Mouse (Mus musculus) adrenal gland, postnatal 14 days (tissue): Measurements from ENCODE around the gene Eif3d. TPM values are rescaled to one million over a fixed set of nuclear protein-coding genes. Genes with fewer than 3 reads are reported as not detected.

Source experiments
- DNase-seq: peaks from one replicate; pipeline ENCODE4 v3.0.0; 2021; ENCODE audit warnings: mixed read lengths
- total RNA-seq: library from RNA; stranded (reverse); gene quantifications from 2 replicates; pipeline ENCODE4 v1.2.3, GENCODE M21; 2021

The Eif3d gene
- total RNA-seq, 1 experiment from 2014 or later: 152 TPM

- no peak for DNase-seq
Observed at GRCm38 (mm10) chr15:77954362-77954761, 16.3 kb downstream of the Eif3d start.

DNA sequence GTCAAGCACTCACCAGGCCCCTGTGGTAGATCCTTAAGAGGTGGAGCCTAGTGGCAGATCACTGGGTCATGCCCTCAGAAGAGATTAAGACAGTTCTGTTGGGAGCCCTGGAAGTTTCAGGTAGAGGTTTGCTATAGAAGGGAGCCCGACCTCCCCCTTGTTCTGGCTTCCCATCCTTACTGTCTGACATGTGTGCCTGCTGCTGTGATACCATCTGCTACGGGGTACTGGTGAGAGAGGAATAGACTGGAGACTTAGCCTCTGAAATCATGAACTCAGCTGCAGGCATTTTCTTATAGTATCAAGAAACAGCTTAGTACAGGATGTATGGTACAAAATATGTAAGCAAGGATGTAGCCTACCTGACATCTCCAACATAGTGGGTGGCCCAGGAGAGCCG, 17.7 kb downstream of the Eif3d start:
- DNase-seq: no peak

DNA sequence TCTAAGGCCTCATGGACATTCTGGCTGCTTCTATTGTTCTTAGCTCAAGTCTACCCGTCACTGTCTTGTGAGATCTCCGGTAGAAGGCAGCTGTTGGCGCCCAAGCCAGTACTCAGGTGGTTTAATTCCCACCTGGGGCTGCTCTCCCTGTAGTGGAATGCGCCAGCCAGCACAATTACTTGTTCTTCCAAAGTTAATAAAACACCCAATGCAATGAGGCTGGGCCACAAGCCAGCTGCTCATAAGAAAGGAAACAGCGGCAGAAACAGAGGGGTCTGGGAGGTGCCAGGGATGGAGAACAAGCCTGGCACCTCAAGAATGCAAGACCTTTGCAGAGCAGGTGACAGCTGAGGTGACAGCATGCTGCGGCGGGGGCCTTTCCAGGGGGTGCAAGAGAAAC, 21.6 kb downstream of the Eif3d start:
- no peak for DNase-seq

- no peak for DNase-seq
Observed at GRCm38 (mm10) chr15:77945711-77946110, 24.9 kb downstream of the Eif3d start.

- no peak for DNase-seq
Observed at GRCm38 (mm10) chr15:77941563-77941962, 29.1 kb downstream of the Eif3d start.

DNA sequence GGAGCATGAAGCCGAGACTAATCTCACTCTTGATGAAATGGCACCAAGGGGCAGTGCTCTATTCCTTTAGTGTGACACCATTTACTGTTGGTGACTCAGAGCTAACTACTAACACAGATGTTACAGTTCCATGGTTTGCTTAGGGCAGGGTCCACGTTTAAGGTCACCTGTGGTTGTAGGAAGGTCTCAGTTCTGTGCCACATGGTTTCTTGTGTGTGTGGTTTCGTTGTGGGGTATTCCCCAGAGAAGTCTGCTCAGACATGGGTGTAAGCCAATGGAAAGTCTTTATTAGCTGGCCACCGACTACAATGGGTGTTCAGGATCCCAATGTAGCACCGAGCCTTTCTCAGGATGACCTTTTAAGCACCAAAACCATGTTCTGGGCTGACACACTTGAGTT, 32.1 kb downstream of the Eif3d start:
- DNase-seq: no peak

DNA sequence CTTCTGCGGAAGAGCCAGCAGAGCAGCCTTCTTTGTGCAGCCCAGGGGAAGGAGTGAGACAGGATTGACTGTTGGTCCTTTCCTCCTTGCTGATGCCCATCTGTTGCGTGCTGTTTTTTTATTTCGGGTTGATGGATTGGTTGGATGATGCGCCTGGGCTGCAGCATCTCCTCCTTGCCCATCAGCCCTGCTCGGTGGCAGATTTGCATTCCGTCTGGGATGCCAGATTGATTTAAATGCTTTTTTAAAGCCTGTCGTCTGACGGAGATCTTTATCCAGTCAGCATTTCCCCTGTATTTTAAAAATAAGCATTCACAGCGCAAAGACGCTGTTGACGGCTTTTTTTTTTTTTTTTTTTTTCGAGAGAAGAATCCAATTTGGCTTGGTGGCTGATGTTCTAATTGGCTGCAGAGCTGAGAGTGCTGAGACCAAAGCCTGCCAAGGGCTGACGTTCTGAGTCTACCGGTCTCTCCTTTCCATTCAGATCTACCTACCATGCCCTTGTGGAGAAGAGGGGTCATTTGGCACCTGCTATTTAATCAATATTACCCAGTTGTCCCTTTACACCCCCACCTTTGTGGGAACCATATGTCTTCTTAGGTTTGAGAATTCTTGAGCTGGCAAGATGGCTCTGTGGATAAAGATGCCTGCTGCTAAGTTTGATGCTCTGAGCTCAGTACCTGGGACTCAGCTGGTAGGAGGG, 34.8 kb downstream of the Eif3d start:
- DNase-seq: no peak

DNA sequence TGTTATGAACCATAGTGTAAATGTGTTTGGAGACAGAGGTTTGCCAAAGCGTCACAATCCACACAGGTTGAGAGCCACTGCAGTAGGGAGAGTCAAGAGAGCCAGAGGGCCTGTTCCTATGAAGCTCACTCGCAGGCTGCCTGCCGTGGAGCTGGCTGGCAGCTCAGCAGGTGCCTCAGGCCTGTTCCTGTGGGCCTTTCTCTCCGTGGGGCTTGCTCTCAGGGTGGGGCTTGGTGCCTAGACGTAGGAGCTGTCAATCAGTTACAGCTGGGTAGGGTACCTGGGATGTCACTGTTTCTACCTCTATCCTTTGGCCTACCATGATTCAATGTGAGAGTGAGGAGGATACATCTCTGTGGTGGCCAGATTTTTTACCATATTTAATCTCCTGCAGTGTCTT, 35.6 kb downstream of the Eif3d start:
- no peak for DNase-seq

DNA sequence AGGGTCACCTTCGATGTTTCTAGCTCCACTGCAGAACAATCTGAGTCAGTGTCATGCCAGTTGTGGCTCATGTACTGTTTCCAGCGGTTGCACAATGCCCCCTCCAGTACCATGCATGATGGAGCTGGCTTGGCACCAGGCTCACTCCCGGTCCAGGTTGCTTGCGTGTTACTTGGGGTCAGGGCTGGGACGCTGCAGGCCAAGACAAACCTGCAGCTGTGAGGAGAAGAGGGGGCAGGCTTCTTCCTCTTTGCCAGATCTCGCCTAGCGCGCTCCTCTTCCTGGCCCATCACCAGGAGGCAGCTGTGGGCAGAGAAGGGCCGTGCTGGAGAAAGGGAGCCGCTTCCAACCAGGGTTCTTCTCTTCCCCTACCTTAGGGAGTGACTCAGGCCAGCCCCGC, 36.3 kb downstream of the Eif3d start:
- DNase-seq: peak; percentile 79

GRCm38 (mm10) chr15:77933770-77934169, 36.8 kb downstream of the Eif3d start:
- peak; percentile 99 for DNase-seq

- no peak for DNase-seq
Observed at GRCm38 (mm10) chr15:77933222-77933621, 37.4 kb downstream of the Eif3d start.

DNA sequence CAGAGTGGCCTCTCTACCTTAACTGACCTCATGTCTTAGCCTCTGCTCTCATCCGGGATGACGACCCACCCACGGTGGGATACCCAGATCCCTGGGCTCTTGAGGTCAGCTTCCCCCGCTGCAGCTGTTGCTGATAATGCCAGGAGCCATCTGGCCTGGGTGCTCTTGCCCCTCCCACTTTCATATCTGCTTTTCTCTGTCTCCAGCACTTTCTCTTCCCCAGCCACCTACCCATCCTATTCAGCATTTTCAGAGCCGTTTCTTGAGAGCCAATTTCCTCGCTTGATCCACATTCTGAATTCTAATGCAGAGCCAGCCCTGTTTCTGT, 39.0 kb downstream of the Eif3d start:
- DNase-seq: no peak

- no peak for DNase-seq
Observed at GRCm38 (mm10) chr15:77930986-77931688, 39.5 kb downstream of the Eif3d start.

- no peak for DNase-seq
Observed at GRCm38 (mm10) chr15:77929804-77930203, 40.8 kb downstream of the Eif3d start.

DNA sequence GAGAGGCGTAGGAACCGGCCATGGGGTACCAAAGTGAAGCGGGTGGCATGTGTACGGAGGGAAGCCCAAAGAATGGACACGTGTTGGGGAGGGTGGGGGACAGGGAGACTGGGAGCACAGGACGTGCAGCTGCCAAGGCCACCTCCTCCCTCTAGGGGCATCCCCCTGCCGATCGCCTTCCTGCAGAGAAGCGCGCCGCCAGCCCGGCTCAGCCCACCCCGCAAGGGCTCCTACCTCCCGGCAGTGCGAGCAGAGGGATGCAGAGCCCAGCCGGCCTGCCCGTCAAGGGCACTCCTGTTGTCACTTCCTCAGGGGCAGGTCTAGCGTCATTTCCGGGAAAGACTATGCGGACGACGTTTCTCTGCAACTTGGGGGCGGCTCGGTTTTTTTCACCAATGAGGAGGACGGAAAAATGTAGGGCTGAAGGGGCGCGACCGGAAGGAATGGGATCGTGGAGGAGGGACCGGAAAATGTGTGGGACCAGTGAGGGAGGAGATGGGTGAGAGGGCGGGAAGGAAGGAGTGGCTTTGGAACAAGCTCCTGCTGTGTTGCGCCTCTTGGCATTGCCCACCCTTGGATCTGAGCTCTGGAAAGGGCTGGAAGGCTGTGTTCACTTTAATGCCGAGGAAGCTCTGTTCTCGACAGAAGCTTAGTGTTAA, 41.8 kb downstream of the Eif3d start, which contains the start of gene Txn2:
Gene Txn2 (minus strand): TSS at position 334 of the 659 bp plus-strand sequence.
- peak; percentile 98 for DNase-seq

- DNase-seq: peak; percentile 43
Observed at GRCm38 (mm10) chr15:77928091-77928490, 42.5 kb downstream of the Eif3d start.

- DNase-seq: peak; percentile 43
Observed at GRCm38 (mm10) chr15:77926921-77927320, 43.7 kb downstream of the Eif3d start.

GRCm38 (mm10) chr15:77925195-77925594, 45.4 kb downstream of the Eif3d start:
- no peak for DNase-seq

- peak; percentile 28 for DNase-seq
Observed at GRCm38 (mm10) chr15:77923267-77924035, 47.2 kb downstream of the Eif3d start.

- DNase-seq: peak; percentile 70
Observed at GRCm38 (mm10) chr15:77922710-77923109, 47.9 kb downstream of the Eif3d start.

- DNase-seq: no peak
Observed at GRCm38 (mm10) chr15:77921636-77922035, 49.0 kb downstream of the Eif3d start.
